Mouse (Mus musculus) erythroblast, embryonic 14.5 days (primary cell): Measurements from ENCODE around the gene Xpo6.

Experiments
- GATA1 ChIP-seq: IDR thresholded peaks from 2 replicates; pipeline ENCODE4 v1.6.1; 2012; ENCODE audit warnings: low read length, inconsistent platforms, mixed read lengths
- TAL1 ChIP-seq: IDR thresholded peaks from 3 replicates; pipeline ENCODE4 v1.6.1; 2012; ENCODE audit warnings: low read length, inconsistent platforms, mixed read lengths

DNA sequence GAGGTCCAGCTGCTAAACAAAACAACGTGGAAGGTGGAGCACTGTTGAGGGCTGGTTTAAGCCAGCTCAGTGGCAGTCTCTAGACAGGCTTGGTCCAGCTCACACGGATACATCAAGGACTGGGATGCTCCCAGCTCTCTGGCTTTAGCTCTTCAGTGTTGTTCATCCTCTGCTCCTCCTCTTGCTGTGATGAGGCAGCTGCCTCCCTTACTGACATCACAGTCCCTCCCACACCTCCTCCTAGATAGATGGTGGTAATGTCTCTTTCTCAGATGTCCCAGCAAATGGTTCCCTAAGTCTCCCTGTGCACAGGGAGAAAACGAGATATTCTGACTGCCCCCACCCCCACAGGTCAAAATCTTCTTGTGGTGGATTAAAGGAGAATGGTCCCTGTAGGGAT, 107.1 kb downstream of the Xpo6 start:
- no peak for TF ChIP-seq GATA1
- no peak for TF ChIP-seq TAL1
